Mouse (Mus musculus) bone marrow macrophage, adult 2 months (primary cell): ENCODE measurements around the gene Ascc3.

Experiments
- CTCF ChIP-seq: IDR thresholded peaks from 2 replicates; pipeline ENCODE4 v1.5.1; 2012; ENCODE audit warnings: low read depth, mild to moderate bottlenecking, low read length, moderate library complexity
- POLR2A ChIP-seq: IDR thresholded peaks from 2 replicates; pipeline ENCODE4 v1.6.1; 2012; ENCODE audit warnings: mild to moderate bottlenecking, low read depth, low read length, borderline replicate concordance

GRCm38 (mm10) chr10:50762984-50763383 is 170.5 kb downstream of the Ascc3 start:
- TF ChIP-seq CTCF = no peak
- TF ChIP-seq POLR2A = no peak
